Mouse (Mus musculus) neural tube, embryonic 11.5 days (tissue): ENCODE data around the gene Nav2. TPM values are rescaled to one million over a fixed set of nuclear protein-coding genes. Genes with fewer than 3 reads are reported as not detected.

Experiments
- ATAC-seq: fragments of 200-750 bp; cut with Nextera tagmentation; 2 replicates; pipeline ENCODE4 v1.8.0; 2017; ENCODE audit warnings: moderate number of reproducible peaks, mild to moderate bottlenecking, moderate TSS enrichment, moderate library complexity; ENCODE audit not compliant: insufficient read depth, low FRiP score, low TSS enrichment
- DNase-seq: peaks from one replicate; pipeline ENCODE4 v3.0.0-alpha.2; 2015; ENCODE audit warnings: low spot score
- H3K27ac ChIP-seq: fragments of 300-500 bp; sonication (generic); 2 replicates; pipeline ENCODE4 v1.5.1; 2014; ENCODE audit warnings: low read depth, mild to moderate bottlenecking, low read length
- H3K27me3 ChIP-seq: fragments of 300-500 bp; sonication (generic); 2 replicates; pipeline ENCODE4 v1.6.1; 2014; ENCODE audit warnings: mild to moderate bottlenecking, low read length, mixed read lengths; ENCODE audit not compliant: control insufficient read depth, insufficient read depth
- H3K36me3 ChIP-seq: fragments of 300-500 bp; sonication (generic); 2 replicates; pipeline ENCODE4 v1.6.1; 2014; ENCODE audit warnings: mild to moderate bottlenecking, low read length, moderate library complexity, mixed read lengths; ENCODE audit not compliant: control insufficient read depth, insufficient read depth
- H3K4me1 ChIP-seq: fragments of 300-500 bp; sonication (generic); 2 replicates; pipeline ENCODE4 v1.6.1; 2014; ENCODE audit warnings: low read length, mixed read lengths; ENCODE audit not compliant: control insufficient read depth, insufficient read depth
- H3K4me2 ChIP-seq: fragments of 300-500 bp; sonication (generic); 2 replicates; pipeline ENCODE4 v1.6.1; 2014; ENCODE audit warnings: low read depth, mild to moderate bottlenecking, moderate library complexity
- H3K4me3 ChIP-seq: fragments of 300-500 bp; sonication (generic); 2 replicates; pipeline ENCODE4 v1.5.1; 2014; ENCODE audit warnings: low read depth, low read length
- H3K9ac ChIP-seq: fragments of 300-500 bp; sonication (generic); 2 replicates; pipeline ENCODE4 v1.6.1; 2014; ENCODE audit warnings: mild to moderate bottlenecking, low read length
- H3K9me3 ChIP-seq: fragments of 300-500 bp; sonication (generic); 2 replicates; pipeline ENCODE4 v1.6.1; 2016; ENCODE audit warnings: low read length; ENCODE audit not compliant: control insufficient read depth
- WGBS: fragments of 180-500 bp; shearing (Covaris S2); extraction: QIAGEN DNeasy Blood & Tissue Kit; methylation state at CpG from one replicate; pipeline ENCODE4 v1.1.7; 2014; 5-methylcytosine and 5-hydroxymethylcytosine counted together
- polyA plus RNA-seq: library from polyadenylated mRNA; unstranded; fragments of >200 nt; fragmentation: Nextera tagmentation; extraction: Ambion mirVana; gene quantifications from 2 replicates; pipeline ENCODE4 v1.2.1, GENCODE M21; 2014

The Nav2 gene
- polyA plus RNA-seq, 1 experiment from 2014 or later = 19.2 TPM

GRCm38 (mm10) chr7:49330181-49330580 lies 421.7 kb downstream of the Nav2 start:
- Histone ChIP-seq H3K36me3 (no peaks in the 10 kb centered on the region), H3K9me3 (no peaks in the 10 kb centered on the region), H3K9ac (no peak overlapping the region), H3K4me2 (no peak overlapping the region), H3K4me1 (peaks cover 14% of the 10 kb centered on the region), H3K4me3 (no peak overlapping the region), H3K27ac (no peak overlapping the region), H3K27me3 (no peaks in the 10 kb centered on the region)
- DNase-seq = no peak
- 47% methylated on average over 4 of the region's 4 CpGs for WGBS
- no peak for ATAC-seq

GRCm38 (mm10) chr7:49331939-49332338 lies 423.4 kb downstream of the Nav2 start:
- DNase-seq (no peak), ATAC-seq (no peak)
- H3K9me3 ChIP-seq = no peaks in the 10 kb centered on the region
- no peak overlapping the region for H3K4me2 ChIP-seq
- no peak overlapping the region for H3K27ac ChIP-seq
- H3K36me3 ChIP-seq = no peaks in the 10 kb centered on the region
- WGBS = 85% methylated on average over 4 of the region's 4 CpGs
- H3K4me3 ChIP-seq = no peak overlapping the region
- H3K4me1 ChIP-seq = peaks cover 11% of the 10 kb centered on the region
- no peaks in the 10 kb centered on the region for H3K27me3 ChIP-seq
- H3K9ac ChIP-seq = no peak overlapping the region

GRCm38 (mm10) chr7:49332644-49333043 lies 424.1 kb downstream of the Nav2 start:
- ATAC-seq (no peak), DNase-seq (no peak)
- H3K27ac ChIP-seq = no peak overlapping the region
- H3K4me1 ChIP-seq = peaks cover 11% of the 10 kb centered on the region
- no peaks in the 10 kb centered on the region for H3K9me3 ChIP-seq
- no peak overlapping the region for H3K9ac ChIP-seq
- no peaks in the 10 kb centered on the region for H3K27me3 ChIP-seq
- H3K4me3 ChIP-seq = no peak overlapping the region
- H3K36me3 ChIP-seq = no peaks in the 10 kb centered on the region
- WGBS = 81% methylated on average over 7 of the region's 7 CpGs
- H3K4me2 ChIP-seq = no peak overlapping the region

GRCm38 (mm10) chr7:49334163-49334562 lies 425.6 kb downstream of the Nav2 start:
- Histone ChIP-seq H3K4me2 (no peak overlapping the region), H3K4me3 (no peak overlapping the region), H3K27me3 (no peaks in the 10 kb centered on the region), H3K9me3 (no peaks in the 10 kb centered on the region), H3K9ac (no peak overlapping the region), H3K4me1 (peaks cover 11% of the 10 kb centered on the region), H3K36me3 (no peaks in the 10 kb centered on the region), H3K27ac (no peak overlapping the region)
- 15% methylated on average over 5 of the region's 5 CpGs for WGBS
- 0 out of 2 replicates have a peak, but pooled peaks have one; percentile 28 for ATAC-seq
- DNase-seq = no peak

- Histone ChIP-seq H3K9ac (no peak overlapping the region), H3K36me3 (no peaks in the 10 kb centered on the region), H3K4me3 (no peak overlapping the region), H3K4me1 (peaks cover 11% of the 10 kb centered on the region), H3K27me3 (no peaks in the 10 kb centered on the region), H3K9me3 (no peaks in the 10 kb centered on the region), H3K27ac (no peak overlapping the region), H3K4me2 (no peak overlapping the region)
- DNase-seq = no peak
- 52% methylated on average over 3 of the region's 3 CpGs for WGBS
- ATAC-seq = no peak
These were observed 426.5 kb downstream of the Nav2 start for GRCm38 (mm10) chr7:49335056-49335455.

- Histone ChIP-seq H3K9me3 (no peaks in the 10 kb centered on the region), H3K4me2 (no peak overlapping the region), H3K27ac (no peak overlapping the region), H3K36me3 (no peaks in the 10 kb centered on the region), H3K4me3 (no peak overlapping the region), H3K9ac (no peak overlapping the region), H3K27me3 (no peaks in the 10 kb centered on the region), H3K4me1 (peaks cover 16% of the 10 kb centered on the region)
- 66% methylated on average over 8 of the region's 8 CpGs for WGBS
- DNase-seq (no peak), ATAC-seq (no peak)
These were observed 428.2 kb downstream of the Nav2 start for GRCm38 (mm10) chr7:49336725-49337124.

GRCm38 (mm10) chr7:49337710-49338109 lies 429.2 kb downstream of the Nav2 start:
- ATAC-seq (no peak), DNase-seq (no peak)
- no peak overlapping the region for H3K27ac ChIP-seq
- no peaks in the 10 kb centered on the region for H3K36me3 ChIP-seq
- no peak overlapping the region for H3K4me2 ChIP-seq
- H3K9ac ChIP-seq = no peak overlapping the region
- H3K27me3 ChIP-seq = no peaks in the 10 kb centered on the region
- 10% methylated on average over 2 of the region's 2 CpGs for WGBS
- H3K4me1 ChIP-seq = peaks cover 22% of the 10 kb centered on the region
- no peaks in the 10 kb centered on the region for H3K9me3 ChIP-seq
- no peak overlapping the region for H3K4me3 ChIP-seq

- ATAC-seq = no peak
- H3K9me3 ChIP-seq = no peaks in the 10 kb centered on the region
- no peaks in the 10 kb centered on the region for H3K27me3 ChIP-seq
- H3K4me1 ChIP-seq = peaks cover 23% of the 10 kb centered on the region
- no peaks in the 10 kb centered on the region for H3K36me3 ChIP-seq
- no peak for DNase-seq
- no peak overlapping the region for H3K27ac ChIP-seq
- H3K9ac ChIP-seq = no peak overlapping the region
- WGBS = 80% methylated on average over 3 of the region's 3 CpGs
- H3K4me3 ChIP-seq = no peak overlapping the region
- H3K4me2 ChIP-seq = no peak overlapping the region
These were observed 431.4 kb downstream of the Nav2 start for GRCm38 (mm10) chr7:49339953-49340352.

- no peak overlapping the region for H3K4me2 ChIP-seq
- no peaks in the 10 kb centered on the region for H3K9me3 ChIP-seq
- peaks cover 23% of the 10 kb centered on the region for H3K4me1 ChIP-seq
- H3K36me3 ChIP-seq = no peaks in the 10 kb centered on the region
- H3K9ac ChIP-seq = no peak overlapping the region
- DNase-seq = peak; percentile 40
- H3K27ac ChIP-seq = peak overlapping the region; percentile 36
- peak; percentile 35; the same call in 1 of the 2 replicates for ATAC-seq
- WGBS = 44% methylated on average over 5 of the region's 5 CpGs
- no peaks in the 10 kb centered on the region for H3K27me3 ChIP-seq
- H3K4me3 ChIP-seq = no peak overlapping the region
These were observed 432.8 kb downstream of the Nav2 start for GRCm38 (mm10) chr7:49341151-49341918.
